Mouse (Mus musculus): ENCODE results near the gene Serpina1e. TPM values are rescaled to one million over a fixed set of nuclear protein-coding genes. Genes with fewer than 3 reads are reported as not detected.
"Not testable (repeated sequence)": the region's sequence is repeated elsewhere in the genome, so short reads cannot be mapped to it uniquely, and the experiment has no call there.

Gene Serpina1e
- polyA plus RNA-seq, 1 experiment from 2014 or later = not detected

DNA sequence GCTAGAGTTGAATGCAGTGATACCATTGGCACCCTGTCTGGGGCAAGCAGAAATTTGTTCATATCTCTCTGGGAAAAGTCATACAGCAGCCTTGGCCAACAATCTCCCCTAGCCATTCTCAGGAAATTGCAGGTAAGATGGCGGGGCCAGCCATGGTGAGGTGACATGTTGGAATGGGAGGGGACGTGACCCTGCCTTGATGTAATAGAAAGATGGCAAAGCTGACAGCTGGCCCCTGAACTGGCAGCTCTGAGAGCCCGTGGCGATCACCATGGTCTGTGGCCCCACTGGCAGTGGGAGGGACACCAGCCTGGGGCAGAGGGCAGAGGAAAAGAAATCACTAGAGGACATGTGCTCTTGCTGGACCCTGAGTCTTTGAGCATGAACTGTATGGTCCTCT is 12.5 kb downstream of the Serpina1e start:
- Histone ChIP-seq H3K9ac (ENCODE audit: low read length) (no peak overlapping the region), H3K4me1 (replicated peaks; ENCODE audit: control insufficient read depth, insufficient read depth, low read length) (no peaks in the 10 kb centered on the region), H3K36me3 (ENCODE audit: control insufficient read depth, insufficient read depth, low read length) (no peaks in the 10 kb centered on the region), H3K27ac (ENCODE audit: low read depth, low read length) (no peak overlapping the region), H3K27me3 (ENCODE audit: control insufficient read depth, insufficient read depth, low read length) (no peaks in the 10 kb centered on the region), H3K4me3 (ENCODE audit: low read depth, low read length) (no peak overlapping the region), H3K4me2 (ENCODE audit: low read depth, low read length, severe bottlenecking) (no peak overlapping the region), H3K9me3 (ENCODE audit: control insufficient read depth, low read length) (no peaks in the 10 kb centered on the region)
- no peak for DNase-seq (ENCODE audit: low spot score)
- 84% methylated on average over 4 of the region's 4 CpGs for WGBS
- ATAC-seq (replicated peaks; ENCODE audit: low FRiP score) = no peak

DNA sequence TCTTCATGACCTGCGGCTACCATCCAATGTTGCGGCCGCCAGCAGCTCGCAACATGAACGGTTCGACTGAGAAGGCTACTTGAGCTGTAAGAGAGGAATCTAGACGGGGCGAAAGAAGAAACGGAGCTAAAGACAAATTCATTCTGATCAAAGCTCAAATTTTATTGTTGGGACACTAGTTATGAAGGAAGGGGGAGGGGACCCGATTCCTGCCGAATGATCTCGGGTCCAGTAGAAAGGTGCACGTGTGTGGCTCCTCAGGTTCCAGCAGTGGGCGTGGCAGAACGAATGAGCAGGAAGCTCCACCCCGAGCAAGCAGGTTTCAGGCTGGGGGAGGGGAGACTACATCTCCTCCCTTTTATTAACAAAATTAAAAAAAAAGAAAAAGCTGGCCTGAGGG is 49.6 kb downstream of the Serpina1e start:
- not testable (repeated sequence) for H3K9me3 ChIP-seq (ENCODE audit: control insufficient read depth, low read length); H3K27ac ChIP-seq (ENCODE audit: low read depth, low read length); H3K4me3 ChIP-seq (ENCODE audit: low read depth, low read length); H3K27me3 ChIP-seq (ENCODE audit: control insufficient read depth, insufficient read depth, low read length); H3K36me3 ChIP-seq (ENCODE audit: control insufficient read depth, insufficient read depth, low read length); H3K4me1 ChIP-seq (replicated peaks; ENCODE audit: control insufficient read depth, insufficient read depth, low read length); H3K9ac ChIP-seq (ENCODE audit: low read length); H3K4me2 ChIP-seq (ENCODE audit: low read depth, low read length, severe bottlenecking); DNase-seq (ENCODE audit: low spot score); ATAC-seq (replicated peaks; ENCODE audit: low FRiP score)
- WGBS = 95% methylated on average over 10 of the region's 16 CpGs

DNA sequence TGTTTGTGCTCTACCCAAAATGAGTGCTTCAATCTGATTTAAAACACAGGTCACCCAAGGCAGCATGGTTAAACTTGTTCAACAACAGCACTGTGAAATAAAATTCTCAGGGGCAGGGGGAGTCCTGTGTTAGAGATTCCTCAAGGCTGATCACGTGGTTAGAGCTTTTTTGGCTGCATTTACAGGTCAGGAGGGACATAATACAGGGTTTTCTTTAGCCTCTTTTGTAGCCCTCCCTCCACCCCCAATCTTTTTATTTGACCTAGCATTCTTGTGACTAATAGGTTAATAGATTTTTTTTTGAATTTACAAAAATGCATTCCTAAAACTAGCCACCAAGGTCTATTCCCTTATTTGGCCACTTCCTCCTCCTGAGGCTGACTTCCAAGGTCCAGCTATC is 51.0 kb downstream of the Serpina1e start:
- not testable (repeated sequence) for H3K9me3 ChIP-seq (ENCODE audit: control insufficient read depth, low read length); H3K4me1 ChIP-seq (replicated peaks; ENCODE audit: control insufficient read depth, insufficient read depth, low read length); H3K27ac ChIP-seq (ENCODE audit: low read depth, low read length); ATAC-seq (replicated peaks; ENCODE audit: low FRiP score); H3K4me3 ChIP-seq (ENCODE audit: low read depth, low read length); DNase-seq (ENCODE audit: low spot score); H3K27me3 ChIP-seq (ENCODE audit: control insufficient read depth, insufficient read depth, low read length); H3K4me2 ChIP-seq (ENCODE audit: low read depth, low read length, severe bottlenecking); H3K36me3 ChIP-seq (ENCODE audit: control insufficient read depth, insufficient read depth, low read length); H3K9ac ChIP-seq (ENCODE audit: low read length)
- WGBS = 28% methylated on average over 1 of the region's 1 CpGs

DNA sequence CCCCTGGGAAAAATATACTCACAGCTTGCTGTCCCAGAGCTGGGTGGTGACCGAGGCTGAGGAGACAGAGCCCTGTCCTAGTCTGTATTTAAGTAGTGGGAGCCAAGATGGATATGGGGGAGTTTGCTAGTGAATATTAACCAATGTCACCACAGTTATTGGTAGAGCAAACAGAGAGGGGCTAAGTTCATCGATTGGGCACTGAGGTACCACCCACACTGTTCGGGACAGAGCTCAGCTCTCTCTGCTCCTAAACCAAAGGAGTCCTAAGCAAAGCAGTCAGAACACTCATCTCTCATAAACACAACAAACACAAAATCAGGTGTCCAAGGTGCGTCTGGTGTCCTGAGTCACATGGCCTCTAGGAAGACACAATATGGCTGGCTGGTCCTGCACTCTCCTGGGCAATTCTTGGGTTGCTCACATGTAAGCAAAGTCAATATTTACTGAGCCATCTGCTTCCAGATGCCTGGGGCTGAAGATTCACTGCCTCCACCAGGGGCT is 53.9 kb downstream of the Serpina1e start, which contains the start of gene Serpina1c:
Gene Serpina1c, minus strand, starts transcription at position 51 of the 504 bp plus-strand sequence.
- H3K9ac ChIP-seq (ENCODE audit: low read length); DNase-seq (ENCODE audit: low spot score); H3K4me1 ChIP-seq (replicated peaks; ENCODE audit: control insufficient read depth, insufficient read depth, low read length); H3K36me3 ChIP-seq (ENCODE audit: control insufficient read depth, insufficient read depth, low read length); H3K27me3 ChIP-seq (ENCODE audit: control insufficient read depth, insufficient read depth, low read length); H3K27ac ChIP-seq (ENCODE audit: low read depth, low read length); H3K4me2 ChIP-seq (ENCODE audit: low read depth, low read length, severe bottlenecking); ATAC-seq (replicated peaks; ENCODE audit: low FRiP score); H3K9me3 ChIP-seq (ENCODE audit: control insufficient read depth, low read length); H3K4me3 ChIP-seq (ENCODE audit: low read depth, low read length): not testable (repeated sequence)
- WGBS = 88% methylated on average over 4 of the region's 4 CpGs

DNA sequence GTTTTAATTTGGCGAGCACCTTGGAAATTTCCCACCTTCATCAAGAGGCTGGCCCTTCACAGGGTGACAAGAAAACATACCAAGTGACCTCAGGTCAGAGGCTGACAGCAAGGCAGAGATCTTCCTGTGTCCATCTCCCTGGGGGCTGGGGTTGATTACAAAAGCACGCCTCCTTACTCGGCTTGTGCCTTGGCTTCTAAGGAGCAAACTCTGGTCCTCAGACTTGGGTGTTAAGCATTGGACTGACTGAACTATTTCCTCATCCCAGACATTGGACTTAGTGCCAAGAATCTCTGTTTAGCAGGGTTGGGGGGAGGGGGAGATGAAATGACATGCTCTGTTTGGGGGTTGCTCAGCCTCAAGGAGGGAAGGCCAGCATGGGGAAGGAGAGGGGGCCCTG is 56.8 kb downstream of the Serpina1e start:
- 94% methylated on average over 3 of the region's 3 CpGs for WGBS
- DNase-seq (ENCODE audit: low spot score); ATAC-seq (replicated peaks; ENCODE audit: low FRiP score): not testable (repeated sequence)

More for the DNA sequence above, 56.8 kb downstream of the Serpina1e start:
- H3K4me2 ChIP-seq (ENCODE audit: low read depth, low read length, severe bottlenecking); H3K27ac ChIP-seq (ENCODE audit: low read depth, low read length); H3K4me1 ChIP-seq (replicated peaks; ENCODE audit: control insufficient read depth, insufficient read depth, low read length); H3K4me3 ChIP-seq (ENCODE audit: low read depth, low read length); H3K9me3 ChIP-seq (ENCODE audit: control insufficient read depth, low read length); H3K36me3 ChIP-seq (ENCODE audit: control insufficient read depth, insufficient read depth, low read length); H3K27me3 ChIP-seq (ENCODE audit: control insufficient read depth, insufficient read depth, low read length); H3K9ac ChIP-seq (ENCODE audit: low read length): not testable (repeated sequence)

Other genes with a start within 250 kb of the Serpina1e start
- not detected in 2 replicates for gene Serpina1d, start 185.4 kb downstream of the Serpina1e start, polyA plus RNA-seq (2014; fragmentation: Nextera tagmentation; extraction: Ambion mirVana)
- not detected in 2 replicates for gene Serpina1b, start 128.6 kb downstream of the Serpina1e start, polyA plus RNA-seq (2014; fragmentation: Nextera tagmentation; extraction: Ambion mirVana)
- not detected in 2 replicates for gene Serpina1a, start 95.4 kb downstream of the Serpina1e start, polyA plus RNA-seq (2014; fragmentation: Nextera tagmentation; extraction: Ambion mirVana)
- not detected in 2 replicates for gene Serpina1c, start 54.1 kb downstream of the Serpina1e start, polyA plus RNA-seq (2014; fragmentation: Nextera tagmentation; extraction: Ambion mirVana)
- gene Serpina11, start 31.0 kb upstream of the Serpina1e start, polyA plus RNA-seq (2014; fragmentation: Nextera tagmentation; extraction: Ambion mirVana) = not detected in 2 replicates
- not detected in 2 replicates for gene Serpina9, start 54.8 kb upstream of the Serpina1e start, polyA plus RNA-seq (2014; fragmentation: Nextera tagmentation; extraction: Ambion mirVana)
- gene Serpina12, start 85.5 kb upstream of the Serpina1e start, polyA plus RNA-seq (2014; fragmentation: Nextera tagmentation; extraction: Ambion mirVana) = not detected in 2 replicates
- gene Serpina5, start 142.1 kb upstream of the Serpina1e start, polyA plus RNA-seq (2014; fragmentation: Nextera tagmentation; extraction: Ambion mirVana) = not detected in 2 replicates
- gene Serpina3a, start 153.7 kb upstream of the Serpina1e start, polyA plus RNA-seq (2014; fragmentation: Nextera tagmentation; extraction: Ambion mirVana) = not detected in 2 replicates
- not detected in 2 replicates for gene Serpina3b, start 169.0 kb upstream of the Serpina1e start, polyA plus RNA-seq (2014; fragmentation: Nextera tagmentation; extraction: Ambion mirVana)
- not detected in 2 replicates for gene Serpina3c, start 194.9 kb upstream of the Serpina1e start, polyA plus RNA-seq (2014; fragmentation: Nextera tagmentation; extraction: Ambion mirVana)